Mouse (Mus musculus): ENCODE data around the gene Rnf4.

The Rnf4 gene

GRCm38 (mm10) chr5:34336775-34337450, 824 bp downstream of the Rnf4 start:
- DNase-seq (ENCODE audit: low read depth), result peak; percentile 54

DNA sequence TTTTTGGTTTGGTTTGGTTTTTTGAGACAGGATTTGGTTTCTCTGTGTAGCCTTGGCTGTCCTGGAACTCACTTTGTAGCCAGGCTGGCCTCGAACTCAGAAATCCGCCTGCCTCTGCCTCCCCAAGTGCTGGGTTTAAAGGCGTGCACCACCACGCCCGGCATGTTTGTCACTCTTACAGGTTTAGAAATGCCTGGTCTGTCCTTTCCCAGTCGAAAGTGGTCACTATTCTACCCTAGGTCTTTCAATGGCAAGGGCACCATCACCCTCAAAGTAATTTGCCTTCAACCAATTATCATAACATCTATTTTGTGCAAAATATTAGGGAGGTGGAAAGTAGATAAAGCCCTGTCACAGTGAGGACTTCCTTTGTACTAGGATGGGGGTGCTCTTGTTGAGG, 4.2 kb downstream of the Rnf4 start:
- no peak for DNase-seq (ENCODE audit: low read depth)

DNA sequence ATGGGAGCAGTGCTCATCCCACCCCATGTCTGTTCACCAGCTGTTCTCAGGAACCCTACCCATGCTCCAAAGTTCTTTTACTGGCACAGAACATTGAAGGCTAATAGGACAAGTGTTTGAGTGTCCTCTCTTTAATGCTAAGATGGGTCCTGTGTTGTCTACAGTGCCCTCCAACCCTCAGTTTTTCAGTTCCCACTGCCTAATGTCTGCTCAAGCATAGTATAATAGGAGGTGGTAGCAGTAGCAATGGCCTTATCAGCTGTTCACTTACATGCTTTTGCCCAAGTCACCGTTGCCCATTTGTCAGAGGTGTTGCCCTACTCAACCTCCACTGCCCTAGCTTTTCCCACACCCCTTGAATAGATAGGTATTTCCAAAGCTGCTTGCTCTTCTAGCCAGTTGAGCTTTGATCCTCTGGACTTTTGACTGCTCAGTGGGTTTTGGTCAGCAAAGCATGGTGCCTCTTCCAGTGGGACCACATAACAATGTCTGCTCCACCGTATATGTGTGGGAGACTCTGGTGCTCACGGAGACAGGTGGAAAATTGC, 16.1 kb downstream of the Rnf4 start:
- DNase-seq (ENCODE audit: low read depth), result no peak

- DNase-seq (ENCODE audit: low read depth), result no peak
These were observed 24.2 kb downstream of the Rnf4 start for GRCm38 (mm10) chr5:34360261-34360660.

DNA sequence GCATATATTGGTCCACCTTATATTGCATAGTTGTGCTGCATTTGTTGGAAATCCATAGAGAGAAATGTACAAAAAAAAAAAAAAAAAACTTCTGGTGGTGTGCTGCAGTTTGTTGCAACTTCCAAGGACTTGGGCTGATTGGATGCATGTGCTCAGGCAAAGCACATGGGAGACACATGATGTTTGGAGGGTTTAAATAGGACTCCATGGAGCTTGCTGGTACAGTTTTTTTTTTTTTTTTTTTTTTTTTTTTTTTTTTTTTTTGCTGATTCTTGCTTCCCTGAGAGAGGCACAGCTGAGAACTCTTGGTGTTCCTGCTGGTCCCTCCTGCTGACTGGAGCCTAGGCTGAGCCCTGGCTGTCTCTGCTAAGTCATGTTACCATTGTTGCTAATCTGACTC, 27.0 kb downstream of the Rnf4 start:
- DNase-seq (ENCODE audit: low read depth), result no peak

DNA sequence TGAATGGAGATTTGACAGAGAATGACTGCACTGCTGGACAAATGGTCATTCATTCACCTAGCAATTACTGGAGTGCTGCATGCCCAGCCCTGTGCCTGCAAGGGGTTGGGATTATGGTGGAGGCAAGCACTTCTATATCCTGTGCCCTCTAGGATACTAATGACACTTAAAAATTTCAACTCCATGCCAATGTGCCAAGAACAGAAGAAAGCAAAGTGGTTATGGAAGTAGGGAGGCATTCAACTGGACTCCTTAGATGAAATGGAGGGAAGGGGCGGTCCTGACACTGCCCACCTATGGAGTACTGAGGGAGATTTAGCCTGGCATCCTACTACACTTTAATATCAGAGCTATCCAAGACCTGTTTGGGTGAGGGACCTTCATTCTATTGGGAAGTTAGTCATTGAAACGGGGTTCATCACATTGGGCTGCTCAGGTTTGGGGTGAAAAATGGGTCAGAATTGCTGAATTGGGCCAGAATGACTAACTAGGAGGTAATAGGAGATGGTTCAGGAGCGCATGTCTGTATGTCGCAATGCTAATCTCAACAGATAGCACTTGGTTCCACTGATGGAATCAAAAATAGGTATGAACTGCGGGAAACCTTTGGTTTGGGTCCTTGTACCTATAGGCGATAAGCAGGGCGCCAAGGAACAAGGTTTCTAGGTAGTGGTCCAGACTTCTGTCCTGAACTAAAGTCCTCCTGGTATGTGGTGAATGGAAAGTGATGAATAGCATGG, 32.6 kb downstream of the Rnf4 start:
- no peak for DNase-seq (ENCODE audit: low read depth)

DNA sequence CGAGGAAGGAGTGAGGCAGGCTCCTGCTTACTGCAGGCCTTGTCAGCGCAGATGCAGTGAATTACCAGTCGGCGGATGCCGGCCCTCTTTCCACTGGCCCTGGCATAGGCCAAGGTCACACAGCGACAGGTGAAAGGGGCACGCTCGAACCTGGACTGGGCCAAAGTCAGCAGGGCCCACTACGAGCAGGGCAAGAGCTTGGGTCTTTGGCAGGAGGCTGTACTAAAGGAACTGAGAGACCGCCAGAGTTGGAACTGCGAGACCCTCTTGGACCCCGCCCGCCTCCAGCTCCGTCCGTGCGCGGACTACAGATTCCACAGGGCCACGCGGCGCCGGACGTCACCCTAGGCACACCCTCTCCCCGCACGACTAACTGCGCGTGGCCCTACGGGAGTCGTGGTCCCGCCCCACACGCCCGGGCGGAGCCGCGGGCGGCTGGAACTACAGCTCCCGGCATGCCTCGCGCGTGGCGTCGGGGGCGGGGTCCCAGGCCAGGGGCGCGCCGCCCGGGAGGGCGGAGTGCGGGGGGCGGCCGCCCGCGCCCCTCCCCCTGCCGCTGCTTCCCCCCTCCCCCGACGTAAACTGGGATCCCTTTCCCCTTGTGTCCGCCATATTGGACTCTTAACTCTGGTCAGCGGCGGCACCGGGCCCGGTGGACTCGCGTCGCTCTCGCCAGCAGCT, 33.4 kb downstream of the Rnf4 start, which contains the start of gene Fam193a:
TSS of gene Fam193a (plus strand) at position 593 of the 681 bp plus-strand sequence.
- DNase-seq (ENCODE audit: low read depth), result peak; percentile 86

- DNase-seq (ENCODE audit: low read depth), result no peak
These were observed 34.1 kb downstream of the Rnf4 start for GRCm38 (mm10) chr5:34370022-34370823.

DNA sequence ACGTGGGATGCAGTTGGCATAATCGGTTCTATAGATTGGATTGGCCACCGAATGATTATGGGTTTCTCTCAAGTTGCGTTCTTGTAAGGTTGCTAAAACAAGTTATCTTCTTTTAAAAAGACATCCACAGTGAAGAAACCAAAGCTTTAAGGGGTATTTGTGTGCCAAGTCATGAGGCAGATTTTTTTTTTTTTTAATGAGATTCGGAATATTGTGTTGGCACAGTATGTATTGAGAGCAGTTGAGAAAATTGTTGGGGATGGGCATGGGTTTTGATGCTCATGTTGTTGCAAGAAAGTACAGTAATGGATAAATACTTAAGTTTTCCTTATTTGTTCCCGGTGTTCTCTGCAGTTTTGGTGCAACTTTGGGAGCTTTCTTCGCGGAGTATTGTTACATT, 34.8 kb downstream of the Rnf4 start:
- no peak for DNase-seq (ENCODE audit: low read depth)

DNA sequence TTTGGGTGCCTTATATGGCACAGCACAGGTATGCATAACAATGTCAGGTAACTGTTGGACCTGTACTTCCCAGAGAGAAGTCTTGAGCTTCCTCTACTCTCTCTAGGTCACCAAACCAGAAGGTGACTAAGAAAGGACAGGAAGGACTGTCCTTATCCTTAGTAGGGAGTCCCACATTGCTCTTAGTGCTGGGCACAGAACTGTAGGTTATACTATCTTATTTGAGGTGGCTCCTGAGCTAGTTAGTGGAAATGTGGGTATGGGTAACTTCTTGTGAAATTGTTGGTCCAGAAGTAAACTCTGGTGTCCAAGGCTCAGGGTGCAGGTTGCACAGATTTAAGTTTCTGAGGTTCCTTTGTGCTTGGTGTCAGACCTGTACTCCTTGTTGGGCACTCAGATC, 36.1 kb downstream of the Rnf4 start:
- DNase-seq (ENCODE audit: low read depth), result no peak

GRCm38 (mm10) chr5:34372541-34372940, 36.5 kb downstream of the Rnf4 start:
- DNase-seq (ENCODE audit: low read depth), result no peak

GRCm38 (mm10) chr5:34378787-34379186, 42.7 kb downstream of the Rnf4 start:
- DNase-seq (ENCODE audit: low read depth), result no peak

DNA sequence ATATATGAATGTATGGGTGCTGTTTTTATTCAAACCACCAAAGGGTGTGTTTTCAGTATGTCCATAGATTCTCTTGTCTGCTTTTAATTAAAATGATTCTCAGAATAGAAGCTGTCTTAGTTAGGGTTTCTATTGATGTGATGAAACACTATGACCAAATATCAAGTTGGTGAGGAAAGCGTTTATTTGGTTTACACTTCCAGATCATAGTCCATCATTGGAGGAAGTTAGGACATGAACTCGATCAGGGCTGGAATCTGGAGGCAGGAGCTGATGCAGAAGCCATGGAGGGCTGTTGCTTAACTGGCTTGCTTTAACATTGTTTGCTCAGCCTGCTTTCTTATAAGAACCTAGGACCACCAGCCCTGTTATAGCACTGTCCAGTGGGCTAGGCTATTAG, 45.6 kb downstream of the Rnf4 start:
- no peak for DNase-seq (ENCODE audit: low read depth)

GRCm38 (mm10) chr5:34385616-34386015, 49.5 kb downstream of the Rnf4 start:
- DNase-seq (ENCODE audit: low read depth), result no peak

DNA sequence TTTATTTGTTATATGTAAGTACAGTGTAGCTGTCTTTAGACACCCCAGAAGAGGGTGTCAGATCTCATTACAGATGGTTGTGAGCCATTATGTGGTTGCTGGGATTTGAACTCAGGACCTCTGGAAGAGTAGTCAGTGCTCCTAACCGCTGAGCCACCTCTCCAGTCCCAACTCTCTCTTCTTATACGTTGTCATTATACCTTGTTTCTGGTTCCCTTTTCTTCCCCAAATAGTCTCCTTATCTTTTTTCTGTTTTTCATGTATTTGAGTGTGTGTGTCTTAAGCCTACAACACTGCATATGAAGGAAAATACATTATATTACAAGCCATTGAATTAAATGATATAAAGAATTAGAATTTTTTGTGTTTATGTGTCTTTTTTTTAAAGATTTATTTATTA, 50.7 kb downstream of the Rnf4 start:
- no peak for DNase-seq (ENCODE audit: low read depth)

- DNase-seq (ENCODE audit: low read depth), result no peak
These were observed 57.2 kb downstream of the Rnf4 start for GRCm38 (mm10) chr5:34393251-34393650.

GRCm38 (mm10) chr5:34395347-34395746, 59.3 kb downstream of the Rnf4 start:
- DNase-seq (ENCODE audit: low read depth), result no peak

DNA sequence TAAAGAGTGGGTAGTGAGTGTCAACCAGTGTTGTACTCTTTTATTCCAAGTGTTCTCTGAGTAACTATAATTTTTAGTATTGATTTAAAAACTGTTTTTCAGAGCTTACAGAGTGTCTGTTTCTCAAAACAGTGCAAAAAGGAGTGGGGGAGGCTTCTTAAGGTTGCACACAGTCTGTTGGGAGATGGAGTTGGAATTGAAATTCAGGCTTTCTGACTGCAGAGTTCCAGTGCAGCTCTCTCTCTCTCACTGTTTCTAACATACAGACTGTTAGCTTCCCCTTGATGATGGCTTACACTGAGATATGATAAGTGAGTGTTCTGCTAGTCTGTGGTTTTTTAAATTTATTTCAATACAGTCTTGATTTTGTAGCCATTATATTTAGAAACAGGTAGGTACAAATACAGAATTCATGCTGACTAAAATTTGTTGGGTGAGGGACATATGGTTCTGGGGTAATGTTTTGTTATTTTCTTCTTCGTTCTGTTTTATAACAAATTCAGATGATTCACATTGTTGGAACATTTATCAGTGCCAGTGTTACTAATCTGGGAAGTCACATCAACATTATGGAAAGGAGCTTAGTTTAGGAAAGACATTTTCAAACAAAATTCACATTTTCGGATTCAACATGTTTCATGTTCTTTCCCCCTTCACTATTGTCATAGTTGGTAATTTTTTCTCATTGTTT, 59.9 kb downstream of the Rnf4 start:
- no peak for DNase-seq (ENCODE audit: low read depth)

- no peak for DNase-seq (ENCODE audit: low read depth)
These were observed 61.8 kb downstream of the Rnf4 start for GRCm38 (mm10) chr5:34397866-34398265.

DNA sequence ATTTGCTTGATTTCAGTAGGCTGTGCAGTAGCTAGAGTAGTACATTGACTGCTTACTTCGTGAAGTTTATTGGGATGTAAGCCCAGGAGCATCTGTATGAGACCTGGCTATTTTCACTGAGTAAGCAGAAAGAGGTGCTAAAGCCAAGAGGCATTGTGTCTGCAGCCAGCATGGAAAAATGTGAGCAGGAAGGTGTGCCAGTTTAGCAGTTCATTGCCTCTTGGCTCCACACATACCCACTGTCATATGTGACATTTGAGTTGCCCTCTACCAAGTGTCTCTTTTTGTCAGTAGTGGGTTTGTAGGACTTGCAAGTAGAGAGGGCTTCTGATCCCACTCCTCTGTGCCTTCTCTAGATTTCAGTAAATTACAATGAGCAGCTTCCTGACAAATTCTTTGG, 62.2 kb downstream of the Rnf4 start:
- no peak for DNase-seq (ENCODE audit: low read depth)

Data from c-Kit-positive CD71-positive TER-119-negative erythroid progenitor cells, embryonic 14.5 days (primary cell).